Mouse (Mus musculus) hindbrain, embryonic 14.5 days (tissue): ENCODE measurements around the gene Fgfr2. TPM values are rescaled to one million over a fixed set of nuclear protein-coding genes. Genes with fewer than 3 reads are reported as not detected.

ENCODE experiments used
- ATAC-seq: fragments of 200-750 bp; cut with Nextera tagmentation; 2 replicates; pipeline ENCODE4 v1.8.0; 2017; ENCODE audit warnings: moderate number of reproducible peaks, mild to moderate bottlenecking, moderate TSS enrichment, moderate library complexity; ENCODE audit not compliant: low FRiP score
- DNase-seq: peaks from one replicate; pipeline ENCODE4 v3.0.0-alpha.2; 2015; ENCODE audit warnings: low spot score
- H3K27ac ChIP-seq: fragments of 300-500 bp; sonication (generic); 2 replicates; pipeline ENCODE4 v1.5.1; 2014; ENCODE audit warnings: mild to moderate bottlenecking, moderate library complexity
- H3K27me3 ChIP-seq: fragments of 300-500 bp; sonication (generic); 2 replicates; pipeline ENCODE4 v1.6.1; 2014; ENCODE audit warnings: mild to moderate bottlenecking, low read length, mixed read lengths; ENCODE audit not compliant: control insufficient read depth, insufficient read depth
- H3K36me3 ChIP-seq: fragments of 300-500 bp; sonication (generic); replicated peaks from 2 replicates; pipeline ENCODE4 v1.6.1; 2014; ENCODE audit not compliant: control insufficient read depth, insufficient read depth
- H3K4me1 ChIP-seq: fragments of 300-500 bp; sonication (generic); replicated peaks from 2 replicates; pipeline ENCODE4 v1.6.1; 2014; ENCODE audit warnings: antibody characterized with exemption, low read length, mixed read lengths; ENCODE audit not compliant: control insufficient read depth, insufficient read depth
- H3K4me2 ChIP-seq: fragments of 300-500 bp; sonication (generic); replicated peaks from 2 replicates; pipeline ENCODE4 v1.6.1; 2014; ENCODE audit warnings: mild to moderate bottlenecking, moderate library complexity
- H3K4me3 ChIP-seq: fragments of 300-500 bp; sonication (generic); replicated peaks from 2 replicates; pipeline ENCODE4 v1.5.1; 2014; ENCODE audit warnings: mild to moderate bottlenecking, low read length
- H3K9ac ChIP-seq: fragments of 300-500 bp; sonication (generic); 2 replicates; pipeline ENCODE4 v1.6.1; 2014
- H3K9me3 ChIP-seq: fragments of 300-500 bp; sonication (generic); 2 replicates; pipeline ENCODE4 v1.6.1; 2016; ENCODE audit warnings: low read length; ENCODE audit not compliant: control insufficient read depth
- WGBS: fragments of 180-500 bp; shearing (Covaris S2); extraction: QIAGEN DNeasy Blood & Tissue Kit; methylation state at CpG from one replicate; pipeline ENCODE4 v1.1.7; 2014; 5-methylcytosine and 5-hydroxymethylcytosine counted together
- polyA plus RNA-seq: library from polyadenylated mRNA; unstranded; fragments of >200 nt; fragmentation: Nextera tagmentation; extraction: Ambion mirVana; gene quantifications from 2 replicates; pipeline ENCODE4 v1.2.1, GENCODE M21; 2014

Fgfr2 gene
- polyA plus RNA-seq, 1 experiment from 2014 or later: 43.5 TPM

DNA sequence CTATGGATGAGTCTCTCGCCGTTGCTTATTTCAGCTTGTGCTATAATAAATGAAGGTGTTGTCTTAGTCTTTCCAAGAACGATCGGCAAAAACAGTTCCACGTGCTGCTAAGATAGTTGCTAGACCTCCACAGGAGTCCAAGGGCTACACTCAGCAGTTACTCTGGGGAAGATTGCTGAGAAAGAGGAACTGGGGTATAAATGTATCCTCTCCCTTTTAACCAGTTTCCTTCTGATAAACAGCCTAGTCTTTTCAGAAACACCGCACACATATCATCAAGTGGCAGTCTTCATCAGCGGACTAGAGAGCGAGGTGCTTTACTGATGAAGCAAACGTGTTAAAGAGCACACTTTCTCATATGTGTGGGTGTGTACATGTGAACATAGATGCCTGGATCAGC lies 256.8 kb downstream of the Fgfr2 start:
- H3K4me1 ChIP-seq: no peaks in the 10 kb centered on the region
- no peak overlapping the region for H3K27ac ChIP-seq
- no peak overlapping the region for H3K4me3 ChIP-seq
- H3K9ac ChIP-seq: no peak overlapping the region
- DNase-seq: no peak
- 93% methylated on average over 9 of the region's 9 CpGs for WGBS
- H3K4me2 ChIP-seq: no peak overlapping the region
- no peaks in the 10 kb centered on the region for H3K27me3 ChIP-seq
- no peaks in the 10 kb centered on the region for H3K9me3 ChIP-seq
- peaks cover 62% of the 10 kb centered on the region for H3K36me3 ChIP-seq
- ATAC-seq: no peak

DNA sequence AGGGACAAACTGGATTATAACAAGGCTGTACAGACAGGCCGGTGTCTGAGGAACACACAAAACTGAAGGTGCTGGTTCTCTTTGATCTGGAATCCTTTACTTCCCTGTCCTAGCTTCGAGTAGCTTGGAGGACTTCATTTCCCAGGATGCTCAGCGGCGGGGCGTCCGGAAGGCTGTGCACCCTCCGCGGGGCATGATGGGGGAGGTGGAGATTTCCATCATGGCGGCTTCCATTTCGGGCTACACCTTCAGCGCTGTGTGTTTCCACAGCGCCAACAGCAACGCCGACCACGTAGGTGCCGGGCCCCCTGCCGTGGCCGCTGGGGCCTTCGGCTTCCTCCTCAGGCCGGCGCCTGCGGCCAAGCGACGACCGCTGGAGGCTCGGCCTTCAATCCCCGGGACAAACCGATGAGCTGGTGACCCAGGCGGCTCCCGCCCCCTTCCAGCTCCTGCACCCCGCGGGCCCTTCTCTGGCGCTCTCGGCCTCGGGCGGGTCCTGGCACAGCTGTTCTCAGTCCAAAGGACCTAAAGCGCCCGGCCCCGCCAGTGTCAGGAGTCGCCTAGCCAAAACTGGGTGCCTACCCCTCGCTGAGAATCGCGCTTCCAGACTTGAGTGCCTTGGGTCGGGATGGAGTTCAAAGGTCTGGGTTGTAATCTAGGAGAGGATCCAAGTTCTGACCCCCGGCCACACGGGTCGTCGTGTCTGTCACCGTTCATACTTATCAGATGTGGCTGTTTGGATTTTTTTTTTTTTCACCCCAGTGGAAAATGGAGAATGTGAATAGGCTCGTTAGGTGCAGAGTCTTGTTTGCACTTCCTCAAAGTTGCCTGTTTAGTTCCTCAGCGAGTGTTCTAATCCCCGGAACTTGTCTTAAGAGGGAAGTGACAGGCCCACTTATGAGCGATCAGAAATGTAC lies 263.9 kb downstream of the Fgfr2 start, which contains the start of gene Abraxas2:
Gene Abraxas2 (plus strand): TSS at position 184 of the 917 bp plus-strand sequence.
- under 1% methylated on average over 53 of the region's 53 CpGs for WGBS
- H3K4me1 ChIP-seq: peaks cover 8% of the 10 kb centered on the region
- peak; percentile 95 for ATAC-seq

DNA sequence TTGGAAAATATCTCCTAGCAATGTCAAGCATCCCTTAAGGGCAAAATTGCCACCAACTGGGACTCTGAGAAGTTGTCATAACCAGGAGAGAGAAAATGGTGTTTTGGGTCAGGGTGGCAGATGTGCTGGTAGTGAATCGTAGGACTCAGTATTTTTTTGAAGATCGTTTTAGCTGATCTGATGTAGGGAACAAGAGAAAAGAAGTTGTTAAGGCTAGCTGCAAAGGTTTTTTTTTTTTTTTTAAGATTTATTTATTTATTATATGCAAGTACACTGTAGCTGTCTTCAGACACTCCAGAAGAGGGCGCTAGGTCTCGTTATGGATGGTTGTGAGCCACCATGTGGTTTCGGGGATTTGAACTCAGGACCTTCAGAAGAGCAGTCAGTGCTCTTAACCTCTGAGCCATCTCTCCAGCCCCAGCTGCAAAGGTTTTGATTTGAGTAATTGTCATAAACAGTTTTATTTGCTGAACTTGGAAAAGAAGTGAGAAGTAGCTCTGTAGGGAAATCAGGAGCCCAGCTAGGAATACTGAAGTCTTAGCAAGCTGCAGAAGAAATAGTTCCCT lies 265.0 kb downstream of the Fgfr2 start:
- no peaks in the 10 kb centered on the region for H3K9me3 ChIP-seq

More for the DNA sequence above, 263.9 kb downstream of the Fgfr2 start, which contains the start of gene Abraxas2:
- H3K9me3 ChIP-seq: no peaks in the 10 kb centered on the region
- H3K36me3 ChIP-seq: no peaks in the 10 kb centered on the region
- H3K4me3 ChIP-seq: peak within 1 kb of the TSS; percentile 95
- H3K4me2 ChIP-seq: peak within 1 kb of the TSS; percentile 77
- H3K27me3 ChIP-seq: no peaks in the 10 kb centered on the region
- H3K27ac ChIP-seq: peak within 1 kb of the TSS; percentile 82
- peak; percentile 89 for DNase-seq
- peak within 1 kb of the TSS; percentile 90 for H3K9ac ChIP-seq

DNA sequence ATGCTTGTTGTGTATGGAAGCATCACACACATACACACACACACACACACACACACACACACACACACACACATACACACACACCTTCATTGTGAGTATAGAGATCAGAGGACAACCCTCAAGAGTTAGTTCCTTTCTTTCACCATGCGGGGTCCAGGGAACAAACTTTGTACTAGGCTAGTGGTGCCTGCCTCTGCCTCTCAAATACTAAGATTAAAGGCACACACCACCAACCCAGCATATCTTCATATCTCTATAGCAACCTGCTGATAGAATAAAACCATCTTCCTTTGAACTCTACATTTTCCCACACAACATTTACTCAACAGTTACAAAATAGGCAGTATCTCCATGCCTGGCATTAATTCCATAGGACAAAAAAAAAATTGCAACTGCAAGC lies 267.1 kb downstream of the Fgfr2 start:
- WGBS: 76% methylated on average over 1 of the region's 1 CpGs
- no peak for ATAC-seq
- no peak for DNase-seq
- Histone ChIP-seq H3K4me3 (no peak overlapping the region), H3K4me2 (no peak overlapping the region), H3K9me3 (no peaks in the 10 kb centered on the region), H3K36me3 (no peaks in the 10 kb centered on the region), H3K27me3 (no peaks in the 10 kb centered on the region), H3K9ac (no peak overlapping the region), H3K27ac (no peak overlapping the region), H3K4me1 (peaks cover 21% of the 10 kb centered on the region)

More for the DNA sequence above, 265.0 kb downstream of the Fgfr2 start:
- 73% methylated on average over 5 of the region's 5 CpGs for whole genome bisulfite sequencing
- Histone ChIP-seq H3K27me3 (no peaks in the 10 kb centered on the region), H3K4me1 (peaks cover 10% of the 10 kb centered on the region), H3K9ac (no peak overlapping the region), H3K4me2 (no peak overlapping the region; the same call in 1 of the 2 replicates), H3K36me3 (no peaks in the 10 kb centered on the region), H3K27ac (no peak overlapping the region), H3K4me3 (no peak overlapping the region)
- DNase-seq (no peak), ATAC-seq (no peak)

DNA sequence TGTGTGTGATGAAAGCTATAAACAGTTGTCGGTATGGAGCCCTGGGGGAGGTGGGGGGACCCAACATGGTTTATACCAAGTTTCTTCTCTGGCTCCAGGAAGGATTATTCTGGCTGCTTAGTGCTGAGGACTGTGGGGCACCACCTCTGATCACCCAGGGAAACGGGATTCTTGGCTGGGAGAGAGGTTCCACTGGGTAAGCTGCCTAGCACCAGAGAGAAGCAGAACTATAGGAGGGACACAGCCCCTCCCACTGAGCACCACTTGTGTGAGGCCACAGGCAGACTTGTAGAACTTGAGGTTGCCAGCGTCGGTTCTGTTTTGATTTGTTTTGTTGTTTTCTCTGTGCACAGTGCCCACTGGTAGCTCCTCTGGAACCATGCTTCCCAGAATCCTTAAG lies 269.2 kb downstream of the Fgfr2 start:
- peaks cover 15% of the 10 kb centered on the region; the same call in 1 of the 2 replicates for H3K4me1 ChIP-seq
- no peaks in the 10 kb centered on the region for H3K9me3 ChIP-seq
- H3K4me3 ChIP-seq: no peak overlapping the region
- WGBS: 65% methylated on average over 4 of the region's 4 CpGs
- peaks cover 15% of the 10 kb centered on the region for H3K36me3 ChIP-seq
- no peak for DNase-seq
- ATAC-seq: no peak
- H3K27ac ChIP-seq: 0 out of 2 replicates have a peak overlapping the region, but pooled peaks have one; percentile 6
- H3K27me3 ChIP-seq: no peaks in the 10 kb centered on the region
- H3K4me2 ChIP-seq: no peak overlapping the region
- H3K9ac ChIP-seq: no peak overlapping the region

DNA sequence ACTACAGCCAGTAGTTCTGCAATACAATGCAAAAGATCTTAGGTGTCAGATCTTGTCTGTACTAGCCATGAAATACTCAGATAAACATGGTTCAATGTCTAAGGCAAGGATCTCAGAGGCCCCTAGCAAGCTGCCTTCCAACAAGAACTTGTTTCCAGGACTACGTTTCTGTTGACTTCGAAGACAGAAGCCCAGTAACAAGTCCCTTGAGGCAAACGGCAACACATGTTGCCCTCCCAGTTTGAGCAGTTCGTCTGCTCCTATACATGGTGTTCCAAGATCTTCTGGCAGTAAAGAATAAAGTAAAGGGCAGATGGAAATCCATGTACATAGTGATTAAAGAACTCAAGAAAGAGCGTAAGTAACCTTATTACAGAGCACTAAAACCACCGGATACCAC lies 269.8 kb downstream of the Fgfr2 start:
- no peak overlapping the region for H3K4me2 ChIP-seq
- peak overlapping the region; percentile 97; the same call in 1 of the 2 replicates for H3K27ac ChIP-seq
- H3K27me3 ChIP-seq: no peaks in the 10 kb centered on the region
- no peaks in the 10 kb centered on the region for H3K9me3 ChIP-seq
- H3K4me3 ChIP-seq: no peak overlapping the region
- H3K36me3 ChIP-seq: peaks cover 21% of the 10 kb centered on the region
- DNase-seq: no peak
- H3K9ac ChIP-seq: no peak overlapping the region
- ATAC-seq: no peak
- H3K4me1 ChIP-seq: peaks cover 15% of the 10 kb centered on the region; the same call in 1 of the 2 replicates
- 84% methylated on average over 6 of the region's 6 CpGs for WGBS

DNA sequence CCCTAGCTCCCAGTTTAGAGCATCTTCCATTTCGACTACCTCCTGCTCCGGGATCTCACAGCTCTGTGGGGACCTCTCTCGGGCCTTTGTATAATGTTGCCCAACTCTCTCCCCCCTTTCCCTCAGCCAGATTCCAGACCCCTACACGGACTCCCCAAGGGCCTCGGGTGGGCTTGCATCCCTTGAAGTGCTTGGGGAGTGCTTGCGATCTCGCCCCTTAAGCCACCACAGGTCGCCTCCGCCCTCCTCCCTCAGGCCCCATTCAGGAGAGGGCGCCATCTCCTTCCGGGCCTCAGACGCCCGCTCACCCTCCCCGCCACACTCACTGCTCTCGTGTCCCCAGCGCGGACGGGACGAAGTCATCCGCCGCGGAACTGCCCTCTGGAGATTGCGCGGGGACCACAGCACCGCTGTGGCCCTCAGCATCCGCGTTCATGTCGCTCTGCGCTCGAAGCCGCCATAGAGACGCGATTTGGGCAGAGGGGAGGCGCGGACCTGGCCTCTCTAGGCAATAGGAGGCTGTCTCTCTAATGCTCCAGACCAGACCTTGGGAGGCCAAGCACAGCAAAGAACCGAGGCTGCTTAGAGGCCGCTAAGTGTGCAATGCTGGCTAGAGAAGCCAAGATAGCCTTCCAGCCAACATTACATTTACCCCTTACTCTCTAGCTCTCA lies 270.8 kb downstream of the Fgfr2 start, which contains the start of gene Eef1akmt2:
Gene Eef1akmt2 (minus strand): TSS at position 501 of the 672 bp plus-strand sequence.
- Histone ChIP-seq H3K9me3 (no peaks in the 10 kb centered on the region), H3K27me3 (no peaks in the 10 kb centered on the region)

DNA sequence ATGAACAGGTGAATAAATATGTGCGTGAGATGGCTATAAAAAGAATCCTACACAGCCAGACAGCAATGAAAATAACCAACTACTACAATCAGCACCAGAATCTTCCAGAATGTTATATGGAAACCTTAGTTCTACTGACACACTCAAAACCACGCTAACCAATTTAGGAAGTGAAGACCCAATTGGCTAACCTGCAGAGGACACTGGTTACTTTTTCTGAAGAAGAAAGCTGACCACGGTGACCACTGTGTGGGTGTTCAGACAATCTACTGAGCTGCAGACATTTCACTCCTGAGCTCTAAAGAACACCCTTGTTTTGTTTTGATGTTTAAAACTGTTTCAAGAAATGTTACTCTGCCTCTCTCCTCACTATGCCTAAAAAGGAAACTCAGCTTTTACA lies 280.0 kb downstream of the Fgfr2 start:
- 97% methylated on average over 3 of the region's 3 CpGs for WGBS
- Histone ChIP-seq H3K36me3 (peaks cover 66% of the 10 kb centered on the region), H3K4me3 (no peak overlapping the region), H3K4me2 (no peak overlapping the region), H3K4me1 (no peaks in the 10 kb centered on the region), H3K9ac (no peak overlapping the region), H3K9me3 (no peaks in the 10 kb centered on the region), H3K27me3 (no peaks in the 10 kb centered on the region), H3K27ac (no peak overlapping the region)
- no peak for DNase-seq
- no peak for ATAC-seq

More for the DNA sequence above, 270.8 kb downstream of the Fgfr2 start, which contains the start of gene Eef1akmt2:
- peak within 1 kb of the TSS; percentile 97 for H3K27ac ChIP-seq
- peak within 1 kb of the TSS; percentile 89 for H3K9ac ChIP-seq
- DNase-seq: peak; percentile 90
- peak; percentile 95 for ATAC-seq
- H3K36me3 ChIP-seq: peaks cover 31% of the 10 kb centered on the region
- H3K4me3 ChIP-seq: peak within 1 kb of the TSS; percentile 69
- peak within 1 kb of the TSS; percentile 66 for H3K4me2 ChIP-seq
- under 1% methylated on average over 37 of the region's 37 CpGs for WGBS
- peaks cover 15% of the 10 kb centered on the region; the same call in 1 of the 2 replicates for H3K4me1 ChIP-seq

DNA sequence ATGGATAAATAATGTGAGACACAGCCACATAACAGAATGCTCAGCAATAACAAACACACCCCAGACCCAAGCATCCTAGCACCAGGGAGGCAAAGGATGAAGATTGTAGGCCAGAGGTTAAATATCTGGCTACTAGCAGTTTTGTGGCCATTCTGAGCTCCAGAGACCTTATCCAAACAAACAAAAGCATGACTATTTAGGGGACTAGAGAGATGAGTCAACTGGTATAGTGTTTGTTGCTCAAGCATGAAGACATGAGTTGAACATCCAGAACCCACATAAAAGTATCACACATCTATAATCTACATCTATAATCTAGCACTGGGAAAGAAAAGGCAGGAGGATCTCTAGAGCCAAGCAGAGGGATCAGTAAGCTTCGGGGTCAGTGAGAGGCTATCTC lies 280.7 kb downstream of the Fgfr2 start:
- 95% methylated on average over 1 of the region's 1 CpGs for WGBS
- Histone ChIP-seq H3K4me3 (no peak overlapping the region), H3K36me3 (peaks cover 64% of the 10 kb centered on the region), H3K27ac (no peak overlapping the region), H3K4me2 (no peak overlapping the region), H3K27me3 (no peaks in the 10 kb centered on the region), H3K4me1 (no peaks in the 10 kb centered on the region), H3K9ac (no peak overlapping the region), H3K9me3 (no peaks in the 10 kb centered on the region)
- ATAC-seq: no peak
- DNase-seq: no peak
